Mouse (Mus musculus) c-Kit-positive CD71-positive TER-119-positive erythroid progenitor cells, embryonic 14.5 days (primary cell): ENCODE measurements around the gene Ube2h.

Source experiments
- DNase-seq: peaks from one replicate; pipeline ENCODE4 v3.0.0-alpha.2; 2013; ENCODE audit warnings: low spot score

The Ube2h gene

GRCm38 (mm10) chr6:30299683-30300082 is 4.7 kb downstream of the Ube2h start:
- no peak for DNase-seq

GRCm38 (mm10) chr6:30299116-30299515 is 5.2 kb downstream of the Ube2h start:
- no peak for DNase-seq

- no peak for DNase-seq
Measured at GRCm38 (mm10) chr6:30292579-30292978, 11.8 kb downstream of the Ube2h start.

DNA sequence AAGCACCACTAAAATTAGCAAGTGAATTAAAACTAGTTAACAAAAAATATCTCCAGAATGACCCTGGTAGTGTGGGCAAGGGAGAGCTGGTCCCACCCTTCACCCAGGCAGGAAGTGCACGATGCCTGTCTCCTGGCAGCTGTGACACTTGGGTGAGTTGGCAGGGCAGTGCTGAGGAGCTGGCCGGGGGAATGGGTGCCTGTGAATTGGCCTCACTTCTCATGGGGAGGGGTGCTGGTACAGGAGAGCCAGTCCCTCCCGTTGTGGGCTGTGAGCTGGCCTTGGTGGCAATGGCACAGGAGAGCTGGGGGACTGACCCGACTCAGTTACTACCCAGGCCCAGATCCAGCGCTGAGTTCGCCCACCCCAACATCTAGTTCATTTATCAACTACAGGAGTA is 16.4 kb downstream of the Ube2h start:
- no peak for DNase-seq

DNA sequence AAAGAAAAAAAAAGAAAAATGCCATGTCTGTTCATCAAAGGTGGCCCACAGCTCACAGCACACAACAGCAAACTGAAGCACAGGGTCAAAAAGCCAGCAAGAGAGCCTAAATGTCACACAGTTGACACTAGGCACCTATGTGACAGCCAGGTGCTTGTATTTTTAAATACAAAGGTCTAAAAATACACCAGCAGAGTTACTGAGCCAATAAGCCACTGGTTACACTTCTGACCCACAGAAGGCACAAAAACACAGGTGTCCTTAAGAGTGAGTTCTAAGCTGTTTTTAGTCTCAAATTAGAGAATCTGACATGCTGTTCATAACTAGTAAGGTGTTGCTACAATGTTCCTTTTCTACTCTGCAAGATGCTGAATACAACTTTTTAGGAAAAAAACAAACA is 17.7 kb downstream of the Ube2h start:
- no peak for DNase-seq

DNA sequence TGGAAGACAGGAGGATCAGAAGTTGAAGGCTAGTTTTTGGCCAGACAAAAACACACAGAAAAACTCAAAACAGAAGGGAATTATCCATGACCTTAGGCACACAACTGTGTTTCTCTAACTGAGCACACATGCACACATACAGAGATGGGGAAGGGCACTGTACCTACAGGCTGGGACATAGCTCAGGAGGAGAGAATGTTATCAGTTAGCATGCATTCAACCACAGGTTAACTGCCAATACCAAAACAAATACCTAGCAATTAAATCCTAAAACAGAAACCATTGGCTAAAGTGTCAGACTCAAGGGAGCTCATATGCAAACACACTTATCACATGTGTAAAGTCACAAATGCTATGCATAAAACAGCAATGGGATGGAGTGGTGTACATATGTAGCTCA is 20.2 kb downstream of the Ube2h start:
- DNase-seq: no peak

- no peak for DNase-seq
Measured at GRCm38 (mm10) chr6:30282361-30282760, 22.0 kb downstream of the Ube2h start.

GRCm38 (mm10) chr6:30278374-30278773 is 26.0 kb downstream of the Ube2h start:
- no peak for DNase-seq

DNA sequence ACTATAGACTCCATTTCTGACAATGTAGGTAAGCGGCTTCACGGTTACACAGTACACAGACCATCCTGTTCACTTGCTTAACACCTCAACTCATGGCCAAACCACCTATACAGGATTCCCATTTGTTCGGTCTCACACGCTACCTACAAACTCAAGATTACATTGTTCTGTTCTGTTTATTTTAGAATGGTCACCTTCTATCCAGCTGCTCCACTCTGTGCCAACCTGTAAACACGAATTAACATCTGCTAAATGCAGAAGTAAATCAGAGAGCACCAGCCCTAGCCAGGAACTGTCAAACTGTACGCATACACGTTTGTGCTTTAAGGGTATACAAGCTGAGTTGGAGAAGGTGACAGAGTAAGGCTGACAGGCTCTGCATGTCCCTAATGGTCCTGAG is 27.5 kb downstream of the Ube2h start:
- no peak for DNase-seq

DNA sequence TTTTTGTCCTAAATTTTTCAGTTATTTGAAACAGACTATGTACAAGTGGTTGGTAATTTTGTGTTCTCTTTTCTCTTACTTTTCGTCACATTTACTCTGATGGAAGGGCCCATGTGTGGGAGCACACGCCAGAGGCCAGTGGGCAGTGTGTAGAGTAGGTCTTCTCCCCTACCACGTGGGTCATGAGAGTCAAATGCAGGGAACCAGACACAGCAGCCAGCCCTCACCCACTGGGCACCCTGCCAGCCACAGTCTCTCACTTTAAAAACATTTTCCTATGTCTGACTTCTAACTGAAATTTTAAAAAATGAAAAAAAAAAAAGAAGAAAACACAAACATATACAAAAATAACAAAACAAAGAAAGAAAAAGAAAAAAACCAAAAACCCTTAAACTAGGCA is 28.0 kb downstream of the Ube2h start:
- DNase-seq: no peak

GRCm38 (mm10) chr6:30275159-30275847 is 29.0 kb downstream of the Ube2h start:
- DNase-seq: peak; percentile 52

DNA sequence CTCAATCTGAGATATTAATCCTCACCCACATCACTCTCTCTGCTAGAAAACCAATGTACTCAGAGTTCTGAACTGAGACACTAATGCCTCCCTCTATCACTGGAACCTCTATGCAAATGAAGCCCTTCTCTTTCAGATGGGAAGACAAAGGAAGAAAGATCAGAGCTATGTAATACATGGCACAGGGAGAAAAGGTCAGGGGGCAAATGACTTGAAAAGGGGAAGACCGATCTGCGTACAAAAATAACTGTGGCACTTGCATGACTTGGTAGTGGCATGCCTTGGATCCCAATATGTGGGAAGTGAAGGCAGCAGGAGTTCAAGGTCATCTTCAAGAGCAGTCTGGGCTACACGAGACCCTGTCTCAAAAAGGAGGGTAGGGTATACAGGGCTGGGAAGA is 31.4 kb downstream of the Ube2h start:
- no peak for DNase-seq

- no peak for DNase-seq
Measured at GRCm38 (mm10) chr6:30272338-30272905, 31.9 kb downstream of the Ube2h start.

DNA sequence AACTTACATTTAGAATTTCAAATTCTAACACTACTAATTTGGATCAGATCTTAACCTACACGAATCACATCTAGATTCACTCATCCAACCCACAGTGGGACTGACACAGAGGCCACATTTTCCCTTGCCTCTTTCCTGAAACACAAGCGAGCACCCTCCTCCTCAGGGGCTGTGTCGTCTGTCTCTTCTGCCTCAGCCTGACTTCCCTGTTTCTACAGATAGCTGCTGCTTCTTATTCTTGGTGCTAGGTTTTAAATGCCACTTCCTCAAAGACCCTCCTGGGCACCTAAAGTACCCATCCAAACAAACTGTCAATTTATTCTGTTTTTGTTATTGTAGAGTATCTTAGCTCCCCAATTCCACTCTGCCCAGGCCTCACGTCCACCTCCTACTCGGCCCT is 34.5 kb downstream of the Ube2h start:
- DNase-seq: no peak

- DNase-seq: no peak
Measured at GRCm38 (mm10) chr6:30267486-30267885, 36.9 kb downstream of the Ube2h start.

DNA sequence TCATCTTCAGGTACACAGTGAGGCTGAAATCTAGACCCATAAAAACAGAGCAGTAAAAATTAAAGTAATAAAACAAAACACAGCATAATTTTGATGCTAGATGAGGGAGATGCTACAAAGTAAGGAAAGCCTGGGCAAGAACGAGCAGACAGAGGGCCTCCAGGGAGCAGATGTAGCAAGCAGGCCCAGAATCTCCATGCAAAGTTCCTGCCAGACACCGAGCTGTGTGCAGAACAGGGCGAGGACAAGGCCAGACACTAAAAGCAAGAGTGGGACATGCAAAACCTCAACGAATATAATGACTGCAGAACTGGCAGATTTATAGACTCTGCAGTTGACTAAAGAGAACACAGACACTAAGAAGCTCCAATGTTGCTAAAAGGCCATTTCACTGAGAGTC is 38.9 kb downstream of the Ube2h start:
- no peak for DNase-seq

DNA sequence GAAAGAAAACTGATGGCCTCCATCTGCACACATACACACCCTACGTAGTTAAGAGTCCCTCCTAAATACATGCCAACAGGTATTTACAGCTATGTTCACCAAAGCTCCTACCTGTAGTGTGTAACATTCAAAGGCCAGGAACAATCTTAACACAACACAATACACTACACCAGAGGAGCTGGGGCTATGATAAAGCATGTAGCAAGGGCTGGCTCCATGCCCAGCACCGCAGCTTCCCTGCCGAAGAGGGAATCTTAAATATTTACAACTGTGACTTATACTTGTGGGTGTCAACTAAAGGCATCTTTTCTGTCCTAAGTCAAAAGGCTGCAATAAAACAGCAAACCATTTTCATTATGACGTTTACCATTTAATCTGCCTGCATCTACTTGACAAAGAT is 41.3 kb downstream of the Ube2h start:
- DNase-seq: no peak

GRCm38 (mm10) chr6:30259271-30259670 is 45.1 kb downstream of the Ube2h start:
- no peak for DNase-seq

DNA sequence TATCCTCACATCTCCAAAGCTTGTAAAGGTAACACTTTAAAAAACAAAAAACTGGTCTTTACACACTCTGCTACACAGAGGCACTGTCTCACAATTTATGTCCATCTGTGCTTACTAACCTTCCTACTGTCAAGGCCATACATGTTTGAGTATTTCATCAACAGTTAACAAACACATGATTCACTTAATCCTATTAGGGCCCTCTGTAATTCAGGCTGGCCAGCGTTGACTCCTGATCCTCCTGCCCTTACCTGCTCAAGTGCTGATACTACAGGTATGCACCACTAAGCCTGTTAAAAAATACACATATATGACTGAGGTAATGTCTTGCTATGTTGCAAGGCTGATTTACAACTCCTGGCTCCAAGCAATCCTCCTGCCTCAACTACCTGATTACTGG is 46.4 kb downstream of the Ube2h start:
- DNase-seq: no peak

DNA sequence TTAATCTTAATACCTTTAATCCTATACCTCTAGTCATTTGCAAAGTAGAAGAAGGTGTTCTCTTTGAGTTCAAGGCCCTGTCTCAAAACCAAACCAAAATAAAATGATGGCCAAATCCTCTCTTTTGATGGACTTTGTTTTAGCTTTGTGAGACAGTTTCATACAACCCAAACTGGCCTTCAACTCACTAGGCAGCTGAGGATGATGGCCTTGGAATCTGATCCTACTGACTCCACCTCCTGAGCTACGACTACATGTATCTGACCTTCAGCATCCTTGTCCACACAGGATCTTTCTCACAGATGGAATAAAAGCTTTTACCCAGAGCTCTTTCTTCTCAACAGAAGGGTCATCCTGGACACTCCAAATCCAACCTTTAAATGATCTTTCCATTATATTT is 48.5 kb downstream of the Ube2h start:
- DNase-seq: no peak

- DNase-seq: no peak
Measured at GRCm38 (mm10) chr6:30252271-30253010, 51.9 kb downstream of the Ube2h start.

- no peak for DNase-seq
Measured at GRCm38 (mm10) chr6:30248708-30249107, 55.6 kb downstream of the Ube2h start.

- no peak for DNase-seq
Measured at GRCm38 (mm10) chr6:30245940-30246339, 58.4 kb downstream of the Ube2h start.

GRCm38 (mm10) chr6:30245397-30245796 is 58.9 kb downstream of the Ube2h start:
- DNase-seq: no peak
